Mouse (Mus musculus): ENCODE results near the gene Tnr.

GRCm38 (mm10) chr1:159879866-159880265 is 356.3 kb downstream of the Tnr start:
- TF ChIP-seq CTCF (IDR thresholded peaks at IDR 0.05; ENCODE audit: borderline replicate concordance, control insufficient read depth, extremely low read depth, insufficient read depth, low read length, poor library complexity) (no peak), POLR2A (IDR thresholded peaks at IDR 0.05; ENCODE audit: control insufficient read depth, extremely low read depth, insufficient read depth, low read length, poor library complexity) (no peak)
